Mouse (Mus musculus) intestine, embryonic 15.5 days (tissue): ENCODE results near the gene Gm21972. TPM values are rescaled to one million over a fixed set of nuclear protein-coding genes. Genes with fewer than 3 reads are reported as not detected.
A peak's percentile ranks its signal among the peaks of the same experiment; 100 is the strongest.

Experiments
- ATAC-seq: fragments of 200-750 bp; cut with Nextera tagmentation; 2 replicates; pipeline ENCODE4 v1.8.0; 2017; ENCODE audit warnings: moderate TSS enrichment, moderate library complexity
- H3K27ac ChIP-seq: fragments of 300-500 bp; sonication (generic); 2 replicates; pipeline ENCODE4 v1.5.1; 2015; ENCODE audit warnings: mild to moderate bottlenecking, inconsistent platforms
- H3K27me3 ChIP-seq: fragments of 300-500 bp; sonication (generic); replicated peaks from 2 replicates; pipeline ENCODE4 v1.6.1; 2015; ENCODE audit warnings: inconsistent platforms
- H3K36me3 ChIP-seq: fragments of 300-500 bp; sonication (generic); 2 replicates; pipeline ENCODE4 v1.6.1; 2015; ENCODE audit warnings: inconsistent platforms
- H3K4me1 ChIP-seq: fragments of 300-500 bp; sonication (generic); replicated peaks from 2 replicates; pipeline ENCODE4 v1.6.1; 2015; ENCODE audit warnings: inconsistent platforms
- H3K4me2 ChIP-seq: fragments of 300-500 bp; sonication (generic); replicated peaks from 2 replicates; pipeline ENCODE4 v1.6.1; 2015; ENCODE audit warnings: mild to moderate bottlenecking, inconsistent platforms
- H3K4me3 ChIP-seq: fragments of 300-500 bp; sonication (generic); replicated peaks from 2 replicates; pipeline ENCODE4 v1.5.1; 2015; ENCODE audit warnings: inconsistent platforms
- H3K9ac ChIP-seq: fragments of 300-500 bp; sonication (generic); 2 replicates; pipeline ENCODE4 v1.6.1; 2015; ENCODE audit warnings: inconsistent platforms
- H3K9me3 ChIP-seq: fragments of 300-500 bp; sonication (generic); 2 replicates; pipeline ENCODE4 v1.6.1; 2016; ENCODE audit warnings: inconsistent platforms
- WGBS: fragments of 180-500 bp; shearing (Covaris S2); methylation state at CpG from one replicate; pipeline ENCODE4 v1.1.7; 2015; 5-methylcytosine and 5-hydroxymethylcytosine counted together
- polyA plus RNA-seq: library from polyadenylated mRNA; unstranded; fragments of >200 nt; fragmentation: Nextera tagmentation; extraction: Ambion mirVana; gene quantifications from 2 replicates; pipeline ENCODE4 v1.2.1, GENCODE M21; 2015

Gm21972 gene
- polyA plus RNA-seq, result not detected in 2 replicates

- no peaks in the 10 kb centered on the region for H3K9me3 ChIP-seq
- H3K9ac ChIP-seq, result no peak within 1 kb of the TSS
- H3K36me3 ChIP-seq, result peaks cover 10% of the 10 kb centered on the region; the same call in 1 of the 2 replicates
- 96% methylated on average over 4 of the region's 4 CpGs for WGBS
- no peak within 1 kb of the TSS for H3K27ac ChIP-seq
- H3K4me1 ChIP-seq, result no peaks in the 10 kb centered on the region
- H3K27me3 ChIP-seq, result no peaks in the 10 kb centered on the region
- no peak within 1 kb of the TSS for H3K4me2 ChIP-seq
- no peak for ATAC-seq
- H3K4me3 ChIP-seq, result no peak within 1 kb of the TSS
Measured at GRCm38 (mm10) chr1:86133337-86133736, at the start of gene Gm21972. TSS of gene Gm21972 (plus strand) at chr1:86133637.

- H3K27ac ChIP-seq, result no peak overlapping the region
- no peaks in the 10 kb centered on the region for H3K4me1 ChIP-seq
- no peaks in the 10 kb centered on the region for H3K9me3 ChIP-seq
- no peak overlapping the region for H3K9ac ChIP-seq
- no peaks in the 10 kb centered on the region for H3K27me3 ChIP-seq
- H3K36me3 ChIP-seq, result peaks cover 19% of the 10 kb centered on the region; the same call in 1 of the 2 replicates
- H3K4me3 ChIP-seq, result no peak overlapping the region
- WGBS, result 82% methylated on average over 7 of the region's 7 CpGs
- H3K4me2 ChIP-seq, result no peak overlapping the region
- no peak for ATAC-seq
Measured at GRCm38 (mm10) chr1:86094413-86094812, 39.0 kb upstream of the Gm21972 start.

- no peak overlapping the region for H3K4me3 ChIP-seq
- H3K9ac ChIP-seq, result no peak overlapping the region
- no peaks in the 10 kb centered on the region for H3K9me3 ChIP-seq
- H3K4me1 ChIP-seq, result no peaks in the 10 kb centered on the region
- no peak overlapping the region for H3K4me2 ChIP-seq
- no peak for ATAC-seq
- H3K27me3 ChIP-seq, result no peaks in the 10 kb centered on the region
- peaks cover 3% of the 10 kb centered on the region; the same call in 1 of the 2 replicates for H3K36me3 ChIP-seq
- 97% methylated on average over 1 of the region's 1 CpGs for WGBS
- no peak overlapping the region for H3K27ac ChIP-seq
Measured at GRCm38 (mm10) chr1:86105054-86105453, 28.4 kb upstream of the Gm21972 start.

GRCm38 (mm10) chr1:86111779-86112178 is 21.7 kb upstream of the Gm21972 start, which contains the start of gene Htr2b:
TSS of gene Htr2b (minus strand) at chr1:86111970.
- peak; percentile 77; the same call in 1 of the 2 replicates for ATAC-seq
- 41% methylated on average over 6 of the region's 6 CpGs for WGBS

GRCm38 (mm10) chr1:86114141-86114540 is 19.3 kb upstream of the Gm21972 start:
- Histone ChIP-seq H3K9me3 (no peaks in the 10 kb centered on the region), H3K4me2 (no peak overlapping the region), H3K27ac (no peak overlapping the region), H3K27me3 (no peaks in the 10 kb centered on the region), H3K4me1 (no peaks in the 10 kb centered on the region), H3K4me3 (no peak overlapping the region), H3K9ac (no peak overlapping the region), H3K36me3 (no peaks in the 10 kb centered on the region)
- WGBS, result 86% methylated on average over 3 of the region's 3 CpGs
- no peak for ATAC-seq

More at GRCm38 (mm10) chr1:86111779-86112178, 21.7 kb upstream of the Gm21972 start, which contains the start of gene Htr2b:
- Histone ChIP-seq H3K9ac (no peak within 1 kb of the TSS), H3K4me1 (no peaks in the 10 kb centered on the region), H3K4me2 (no peak within 1 kb of the TSS), H3K36me3 (no peaks in the 10 kb centered on the region), H3K27ac (no peak within 1 kb of the TSS), H3K4me3 (no peak within 1 kb of the TSS), H3K9me3 (no peaks in the 10 kb centered on the region), H3K27me3 (no peaks in the 10 kb centered on the region)

GRCm38 (mm10) chr1:86119549-86119948 is 13.9 kb upstream of the Gm21972 start:
- WGBS, result 82% methylated on average over 4 of the region's 4 CpGs
- ATAC-seq, result no peak
- H3K36me3 ChIP-seq, result peaks cover 3% of the 10 kb centered on the region; the same call in 1 of the 2 replicates

GRCm38 (mm10) chr1:86126036-86126435 is 7.4 kb upstream of the Gm21972 start:
- Histone ChIP-seq H3K4me1 (no peaks in the 10 kb centered on the region), H3K9me3 (no peaks in the 10 kb centered on the region)
- WGBS, result 92% methylated on average over 2 of the region's 2 CpGs

More at GRCm38 (mm10) chr1:86119549-86119948, 13.9 kb upstream of the Gm21972 start:
- no peaks in the 10 kb centered on the region for H3K27me3 ChIP-seq
- H3K4me3 ChIP-seq, result no peak overlapping the region
- H3K27ac ChIP-seq, result no peak overlapping the region
- H3K4me1 ChIP-seq, result no peaks in the 10 kb centered on the region
- no peak overlapping the region for H3K4me2 ChIP-seq
- no peak overlapping the region for H3K9ac ChIP-seq
- no peaks in the 10 kb centered on the region for H3K9me3 ChIP-seq

GRCm38 (mm10) chr1:86135315-86135714 is 1.9 kb downstream of the Gm21972 start:
- Histone ChIP-seq H3K4me1 (no peaks in the 10 kb centered on the region), H3K27ac (no peak overlapping the region), H3K9me3 (no peaks in the 10 kb centered on the region), H3K36me3 (peaks cover 9% of the 10 kb centered on the region; the same call in 1 of the 2 replicates), H3K4me2 (no peak overlapping the region), H3K27me3 (no peaks in the 10 kb centered on the region), H3K9ac (no peak overlapping the region), H3K4me3 (no peak overlapping the region)
- 91% methylated on average over 6 of the region's 6 CpGs for WGBS
- ATAC-seq, result no peak

More at GRCm38 (mm10) chr1:86126036-86126435, 7.4 kb upstream of the Gm21972 start:
- Histone ChIP-seq H3K4me2 (no peak overlapping the region), H3K27me3 (no peaks in the 10 kb centered on the region), H3K4me3 (no peak overlapping the region), H3K27ac (no peak overlapping the region), H3K9ac (no peak overlapping the region), H3K36me3 (peaks cover 10% of the 10 kb centered on the region; the same call in 1 of the 2 replicates)
- ATAC-seq, result no peak

GRCm38 (mm10) chr1:86141081-86141480 is 7.6 kb downstream of the Gm21972 start:
- Histone ChIP-seq H3K27me3 (no peaks in the 10 kb centered on the region), H3K9ac (no peak overlapping the region), H3K36me3 (peaks cover 9% of the 10 kb centered on the region; the same call in 1 of the 2 replicates), H3K27ac (no peak overlapping the region), H3K4me3 (no peak overlapping the region), H3K9me3 (no peaks in the 10 kb centered on the region), H3K4me1 (no peaks in the 10 kb centered on the region), H3K4me2 (no peak overlapping the region)
- ATAC-seq, result no peak
- 86% methylated on average over 3 of the region's 3 CpGs for WGBS

GRCm38 (mm10) chr1:86143165-86143564 is 9.7 kb downstream of the Gm21972 start:
- WGBS, result 75% methylated on average over 4 of the region's 4 CpGs
- Histone ChIP-seq H3K9ac (no peak overlapping the region), H3K36me3 (0 out of 2 replicates have a peak, but pooled peaks cover 2% of the 10 kb centered on the region), H3K4me1 (no peaks in the 10 kb centered on the region), H3K27ac (no peak overlapping the region), H3K27me3 (no peaks in the 10 kb centered on the region), H3K4me2 (no peak overlapping the region), H3K9me3 (no peaks in the 10 kb centered on the region), H3K4me3 (no peak overlapping the region)
- ATAC-seq, result no peak

- Histone ChIP-seq H3K9ac (no peak overlapping the region), H3K4me3 (no peak overlapping the region), H3K27ac (no peak overlapping the region), H3K27me3 (no peaks in the 10 kb centered on the region), H3K9me3 (no peaks in the 10 kb centered on the region), H3K4me1 (no peaks in the 10 kb centered on the region), H3K4me2 (no peak overlapping the region), H3K36me3 (0 out of 2 replicates have a peak, but pooled peaks cover 1% of the 10 kb centered on the region)
- ATAC-seq, result no peak
- WGBS, result 73% methylated on average over 21 of the region's 21 CpGs
Measured at GRCm38 (mm10) chr1:86144001-86144944, 10.8 kb downstream of the Gm21972 start.

- no peak for ATAC-seq
- Histone ChIP-seq H3K4me2 (no peak overlapping the region), H3K27me3 (no peaks in the 10 kb centered on the region), H3K27ac (no peak overlapping the region), H3K36me3 (no peaks in the 10 kb centered on the region), H3K9ac (no peak overlapping the region), H3K9me3 (no peaks in the 10 kb centered on the region), H3K4me3 (no peak overlapping the region), H3K4me1 (no peaks in the 10 kb centered on the region)
- 70% methylated on average over 5 of the region's 5 CpGs for WGBS
Measured at GRCm38 (mm10) chr1:86146293-86146692, 12.9 kb downstream of the Gm21972 start.
